Mouse (Mus musculus) layer of hippocampus, adult 11-12 months (tissue): Measurements from ENCODE around the gene Ufc1.

ENCODE experiments used
- DNase-seq: peaks from one replicate; pipeline ENCODE4 v3.0.0; 2022; ENCODE audit warnings: low spot score

Gene Ufc1

GRCm38 (mm10) chr1:171270573-171270900 is 24.3 kb downstream of the Ufc1 start:
- DNase-seq: no peak

- DNase-seq: peak; percentile 96
Measured at GRCm38 (mm10) chr1:171269848-171270572, 24.8 kb downstream of the Ufc1 start, which contains the start of gene B4galt3. TSS of gene B4galt3 (plus strand) at chr1:171270328.

GRCm38 (mm10) chr1:171268341-171268740 is 26.5 kb downstream of the Ufc1 start:
- no peak for DNase-seq

GRCm38 (mm10) chr1:171265971-171266744 is 28.7 kb downstream of the Ufc1 start:
- no peak for DNase-seq

DNA sequence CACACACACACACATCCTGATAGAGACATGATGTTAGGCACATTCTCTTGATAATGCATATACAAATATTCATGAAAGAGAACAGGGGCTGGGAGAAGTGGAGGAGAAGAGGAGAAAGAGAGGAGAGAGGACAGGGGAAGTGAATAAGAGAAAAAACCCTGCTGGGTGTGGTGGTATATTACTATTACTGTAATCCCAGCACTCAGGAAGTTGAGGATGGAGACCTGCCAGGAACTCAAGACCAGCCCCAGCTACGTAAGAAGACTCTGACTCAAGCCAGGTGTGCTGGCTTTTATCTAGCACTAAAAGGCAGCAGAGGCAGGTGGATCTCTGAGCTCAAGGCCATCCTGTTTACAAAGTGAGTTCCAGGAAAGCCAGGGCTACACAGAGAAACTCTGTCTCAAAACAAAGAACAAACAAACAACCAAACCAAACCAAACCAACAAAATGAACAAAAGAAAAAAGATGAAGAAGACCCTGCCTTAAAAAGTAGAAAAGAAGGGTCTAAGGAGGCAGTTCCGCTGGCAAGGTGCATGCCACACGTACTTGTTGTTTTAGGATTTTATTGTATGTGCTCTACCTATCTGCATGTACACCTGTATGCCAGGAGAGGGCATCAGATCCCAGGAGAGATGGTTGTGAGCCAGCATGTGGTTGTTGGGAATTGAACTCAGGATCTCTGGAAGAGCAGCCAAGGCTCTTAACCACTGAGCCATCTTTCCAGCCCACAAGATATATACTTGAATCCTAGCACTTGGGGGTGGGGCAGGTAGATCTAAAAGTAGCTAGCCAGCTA is 31.0 kb downstream of the Ufc1 start:
- no peak for DNase-seq

GRCm38 (mm10) chr1:171263185-171263611 is 31.6 kb downstream of the Ufc1 start:
- DNase-seq: peak; percentile 69

GRCm38 (mm10) chr1:171262594-171263130 is 32.2 kb downstream of the Ufc1 start:
- DNase-seq: peak; percentile 88

DNA sequence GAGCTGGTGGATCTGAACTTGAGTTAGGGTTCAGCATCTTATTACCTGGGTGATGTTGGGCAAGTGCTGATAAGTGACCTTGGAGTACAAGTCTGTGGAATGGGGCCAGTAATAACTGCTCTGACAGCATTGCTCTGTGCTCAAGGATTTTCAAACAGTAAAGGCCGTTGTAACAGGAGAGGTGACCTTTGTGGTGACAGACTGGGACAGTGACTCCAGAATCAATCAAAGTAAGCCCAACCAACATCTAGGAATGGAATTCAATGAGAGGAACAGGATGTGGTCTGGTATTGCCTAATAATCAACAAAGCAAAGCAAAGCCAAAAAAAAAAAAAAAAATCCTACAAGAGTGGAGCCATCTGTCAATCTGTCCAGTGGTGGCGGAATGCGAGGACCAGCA is 34.5 kb downstream of the Ufc1 start:
- no peak for DNase-seq

- no peak for DNase-seq
Measured at GRCm38 (mm10) chr1:171258921-171259320, 35.9 kb downstream of the Ufc1 start.

DNA sequence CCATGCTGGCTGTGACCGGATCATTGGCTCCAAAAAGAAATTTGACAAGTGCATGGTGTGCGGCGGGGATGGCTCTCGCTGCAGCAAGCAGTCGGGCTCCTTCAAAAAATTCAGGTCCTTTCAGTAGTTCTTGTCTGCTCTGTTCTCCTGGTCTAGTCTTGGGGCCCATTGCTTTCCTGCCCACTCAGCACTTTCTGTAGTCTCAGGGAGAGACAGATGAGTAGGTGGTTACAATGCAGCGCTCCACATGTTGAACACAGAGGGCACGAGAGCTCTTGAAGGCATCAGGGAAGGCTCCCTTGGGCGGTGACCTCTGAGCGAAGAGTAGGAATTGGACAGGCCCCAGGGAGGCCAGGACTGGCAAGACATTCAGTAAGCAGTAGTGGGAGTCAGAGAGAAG is 37.0 kb downstream of the Ufc1 start:
- no peak for DNase-seq

- peak; percentile 77 for DNase-seq
Measured at GRCm38 (mm10) chr1:171256937-171257548, 37.8 kb downstream of the Ufc1 start.

DNA sequence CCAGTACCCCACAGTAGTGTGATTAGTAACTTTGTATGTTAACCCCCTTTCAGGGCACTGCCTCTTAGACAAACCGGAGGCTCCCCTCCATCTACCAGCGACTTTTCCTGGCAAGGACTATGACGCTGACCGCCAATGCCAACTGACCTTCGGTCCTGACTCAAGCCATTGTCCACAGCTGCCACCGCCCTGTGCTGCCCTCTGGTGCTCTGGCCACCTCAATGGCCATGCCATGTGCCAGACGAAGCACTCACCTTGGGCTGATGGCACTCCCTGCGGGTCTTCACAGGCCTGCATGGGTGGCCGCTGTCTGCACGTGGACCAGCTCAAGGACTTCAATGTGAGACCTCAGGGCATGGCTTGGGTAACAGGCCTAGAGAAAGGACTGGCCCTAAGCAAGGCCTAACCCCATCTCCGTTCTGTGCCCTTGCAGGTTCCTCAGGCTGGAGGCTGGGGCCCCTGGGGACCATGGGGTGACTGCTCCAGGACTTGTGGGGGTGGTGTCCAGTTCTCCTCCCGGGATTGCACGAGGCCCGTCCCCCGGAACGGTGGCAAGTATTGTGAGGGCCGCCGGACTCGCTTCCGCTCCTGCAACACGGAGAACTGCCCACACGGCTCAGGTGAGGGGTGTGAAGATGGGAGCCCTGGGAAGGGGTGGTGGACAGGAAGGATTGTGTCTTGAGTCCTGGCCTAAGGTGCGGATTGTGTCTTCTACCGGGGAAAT is 38.6 kb downstream of the Ufc1 start:
- DNase-seq: no peak

DNA sequence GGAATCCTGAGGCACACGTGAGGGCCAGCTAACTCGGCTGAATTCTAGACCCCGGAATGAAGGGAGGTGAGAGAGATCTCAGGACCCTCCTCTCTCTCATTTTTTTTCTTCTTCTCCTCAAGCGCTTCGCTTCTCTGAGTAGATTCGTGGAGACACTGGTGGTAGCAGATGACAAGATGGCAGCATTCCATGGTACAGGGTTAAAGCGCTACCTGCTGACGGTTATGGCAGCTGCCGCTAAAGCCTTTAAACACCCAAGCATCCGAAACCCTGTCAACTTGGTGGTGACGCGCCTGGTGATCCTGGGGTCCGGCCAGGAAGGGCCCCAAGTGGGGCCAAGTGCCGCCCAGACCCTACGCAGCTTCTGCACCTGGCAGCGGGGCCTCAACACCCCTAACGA is 42.4 kb downstream of the Ufc1 start:
- DNase-seq: no peak

DNA sequence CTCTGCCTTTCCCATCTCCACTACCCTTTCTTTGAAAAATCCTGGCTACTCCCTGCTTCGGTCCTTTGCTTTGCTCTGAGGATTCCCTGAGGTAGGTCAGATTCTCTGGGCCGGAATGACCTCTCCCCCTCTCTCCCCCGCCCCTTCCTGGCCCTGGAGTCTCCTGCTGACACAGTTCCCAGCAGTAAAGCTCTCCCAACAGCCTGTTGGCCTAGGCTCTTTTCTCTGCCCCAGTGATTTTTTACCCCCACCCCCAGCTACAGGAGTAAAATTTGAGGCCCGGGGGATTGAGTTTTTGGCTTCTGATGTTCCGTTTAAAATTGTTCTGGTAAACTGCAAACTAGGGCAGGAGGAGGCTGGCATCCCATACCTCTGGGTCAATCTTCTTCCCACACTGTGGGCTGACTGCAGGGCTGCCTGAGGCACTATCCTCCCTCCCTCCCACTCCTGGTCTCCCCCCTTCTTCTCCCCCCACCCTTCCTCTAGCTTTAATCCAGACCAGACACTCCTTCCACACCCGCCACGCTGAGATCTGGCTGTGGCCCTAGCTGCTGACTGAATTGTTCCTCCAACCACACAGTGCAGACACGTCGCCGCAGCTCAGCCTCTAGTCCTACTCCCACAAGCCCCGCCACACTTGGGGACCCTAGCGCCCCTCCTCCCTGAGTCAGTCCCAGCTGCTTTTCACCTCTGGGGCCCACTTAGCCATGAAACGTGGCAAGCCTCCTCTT is 43.1 kb downstream of the Ufc1 start:
- no peak for DNase-seq

DNA sequence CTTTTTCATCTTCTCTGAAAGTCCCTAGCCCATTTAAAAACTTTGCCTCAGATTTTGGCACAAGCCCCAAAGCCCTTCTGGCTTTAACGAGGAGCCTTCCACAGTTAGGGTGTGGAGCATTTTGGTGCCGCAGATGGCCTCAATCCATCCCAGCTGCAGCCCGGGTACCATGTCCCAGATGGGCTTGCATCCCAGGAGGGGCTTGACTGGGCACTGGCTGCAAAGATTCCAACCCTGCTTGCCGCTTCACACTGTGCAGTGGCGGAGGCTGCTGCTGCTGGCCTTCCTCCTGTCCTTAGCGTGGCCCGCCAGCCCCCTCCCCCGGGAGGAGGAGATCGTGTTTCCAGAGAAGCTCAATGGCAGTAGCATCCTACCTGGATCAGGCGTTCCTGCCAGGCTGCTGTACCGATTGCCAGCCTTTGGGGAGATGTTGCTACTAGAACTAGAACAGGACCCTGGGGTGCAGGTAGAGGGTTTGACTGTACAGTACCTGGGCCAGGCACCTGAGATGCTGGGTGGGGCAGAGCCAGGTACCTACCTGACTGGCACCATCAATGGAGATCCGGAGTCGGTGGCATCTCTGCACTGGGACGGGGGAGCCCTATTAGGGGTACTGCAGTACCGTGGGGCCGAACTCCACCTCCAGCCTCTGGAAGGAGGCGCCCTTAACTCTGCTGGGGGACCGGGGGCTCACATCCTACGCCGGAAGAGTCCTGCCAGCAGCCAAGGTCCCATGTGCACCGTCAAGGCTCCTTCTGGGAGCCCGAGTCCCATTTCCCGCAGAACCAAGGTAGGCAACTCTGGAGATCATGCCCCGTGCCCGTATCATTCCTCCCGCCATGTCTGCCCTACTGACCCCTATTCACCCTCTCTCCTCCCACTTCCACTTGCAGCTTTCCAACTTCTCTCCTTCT is 43.9 kb downstream of the Ufc1 start, which contains the start of gene Ndufs2:
Gene Ndufs2 (minus strand): TSS at position 709 of the 914 bp plus-strand sequence.
- DNase-seq: no peak

- peak; percentile 60 for DNase-seq
Measured at GRCm38 (mm10) chr1:171249913-171250600, 44.8 kb downstream of the Ufc1 start, which contains the start of gene Adamts4. TSS of gene Adamts4 (plus strand) at chr1:171250421.

DNA sequence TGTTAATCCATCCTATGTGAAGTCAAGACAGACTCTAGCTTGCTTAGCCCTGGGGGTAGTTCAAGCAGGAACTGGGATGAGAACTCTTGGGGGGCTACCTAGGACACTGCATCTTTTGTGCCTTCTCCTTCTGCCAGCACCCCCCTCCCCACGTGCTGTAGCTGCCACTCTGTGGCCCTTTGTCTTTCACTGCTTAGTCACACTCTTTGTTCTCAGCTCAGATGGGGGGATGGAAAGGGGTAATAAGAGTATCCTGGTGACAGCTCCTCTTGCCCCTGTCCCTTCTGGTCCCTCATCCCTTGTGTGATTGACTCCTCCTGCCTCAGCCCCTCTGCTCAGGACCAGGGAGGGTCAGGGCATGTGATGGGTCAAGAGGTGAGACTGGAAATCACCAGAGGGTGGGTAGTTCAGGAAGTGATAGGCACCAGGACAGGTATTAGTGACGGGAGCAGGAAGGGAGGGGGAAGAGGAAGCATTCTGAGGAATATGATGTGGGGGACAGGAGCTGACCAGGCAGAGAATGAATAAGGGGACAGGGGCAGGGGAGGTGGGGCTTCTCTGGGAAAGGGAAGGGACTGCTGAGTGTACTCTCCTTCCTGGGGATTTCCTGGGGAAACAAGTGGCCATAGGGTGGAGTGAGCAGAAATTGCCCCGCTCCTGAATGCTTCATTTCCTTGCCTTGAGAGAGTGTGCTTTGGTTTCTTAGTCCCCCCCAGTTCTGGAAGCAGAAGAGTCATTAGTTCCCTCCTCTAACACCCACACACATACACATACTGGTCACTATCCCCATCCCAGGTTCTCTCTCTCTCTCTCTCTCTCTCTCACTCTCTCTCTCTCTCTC is 46.2 kb downstream of the Ufc1 start:
- DNase-seq: peak; percentile 58

GRCm38 (mm10) chr1:171247916-171248315 is 46.9 kb downstream of the Ufc1 start:
- DNase-seq: no peak
